Mouse (Mus musculus): ENCODE results near the gene Eif1ad.

- TF ChIP-seq TCF12 (IDR thresholded peaks at IDR 0.05; ENCODE audit: insufficient read depth, poor library complexity, severe bottlenecking): no peak
- no peak for TF ChIP-seq POLR2A (IDR thresholded peaks at IDR 0.05; ENCODE audit: insufficient read length, low read depth)
- no peak for TF ChIP-seq CEBPB (IDR thresholded peaks at IDR 0.05; ENCODE audit: insufficient read depth, poor library complexity, severe bottlenecking)
- TF ChIP-seq REST (IDR thresholded peaks at IDR 0.05; ENCODE audit: insufficient read depth, insufficient read length): no peak
- TF ChIP-seq SRF (IDR thresholded peaks at IDR 0.05; ENCODE audit: control insufficient read depth, insufficient read length, low read depth): no peak
- TF ChIP-seq E2F4 (IDR thresholded peaks at IDR 0.05; ENCODE audit: insufficient read depth): no peak
- TF ChIP-seq POLR2AphosphoS2 (IDR thresholded peaks at IDR 0.05; ENCODE audit: insufficient read length, low read depth): no peak
- TF ChIP-seq MAX (IDR thresholded peaks at IDR 0.05; ENCODE audit: low read depth): no peak
- TF ChIP-seq USF1 (IDR thresholded peaks at IDR 0.05; ENCODE audit: low read depth): no peak
- no peak for TF ChIP-seq MYOD1 (IDR thresholded peaks at IDR 0.05; ENCODE audit: control insufficient read depth in 1 of 3, insufficient read length in 2 of 3, low read depth in 2 of 3)
- no peak for TF ChIP-seq TCF3 (IDR thresholded peaks at IDR 0.05; ENCODE audit: insufficient read length, low read depth)
- TF ChIP-seq MYOG (IDR thresholded peaks at IDR 0.05; ENCODE audit: control insufficient read depth in 1 of 3, insufficient read depth in 1 of 3, insufficient read length in 2 of 3, low read depth in 2 of 3): no peak
Measured at GRCm38 (mm10) chr19:5419630-5420029, 53.1 kb downstream of the Eif1ad start.
